Mouse (Mus musculus) embryonic fibroblast, embryonic 13.5 days (primary cell): Measurements from ENCODE around the gene Ndufb6.

Experiments used
- CTCF ChIP-seq: IDR thresholded peaks from 2 replicates; pipeline ENCODE4 v1.5.1; 2011; ENCODE audit warnings: mild to moderate bottlenecking, control low read depth, low read length, moderate library complexity, borderline replicate concordance; ENCODE audit not compliant: insufficient read depth
- POLR2A ChIP-seq: IDR thresholded peaks from 2 replicates; pipeline ENCODE4 v1.6.1; 2011; ENCODE audit warnings: low read depth, mild to moderate bottlenecking, control low read depth, low read length, moderate library complexity

GRCm38 (mm10) chr4:40253766-40254165 is 25.5 kb downstream of the Ndufb6 start:
- TF ChIP-seq CTCF (no peak), POLR2A (no peak)
